Mouse (Mus musculus): ENCODE measurements around the gene Tmem182. TPM values are rescaled to one million over a fixed set of nuclear protein-coding genes. Genes with fewer than 3 reads are reported as not detected.

Gene Tmem182
- polyA plus RNA-seq, 1 experiment from 2014 or later = 0.57 TPM

- Histone ChIP-seq H3K27me3 (replicated peaks; ENCODE audit: insufficient read depth, low read length) (no peaks in the 10 kb centered on the region), H3K36me3 (ENCODE audit: insufficient read depth, low read length) (no peaks in the 10 kb centered on the region), H3K9me3 (ENCODE audit: low read length) (no peaks in the 10 kb centered on the region), H3K4me2 (replicated peaks; ENCODE audit: low read depth, low read length) (no peak overlapping the region), H3K27ac (ENCODE audit: low read length) (no peak overlapping the region), H3K4me1 (ENCODE audit: insufficient read depth, low read depth, low read length) (no peaks in the 10 kb centered on the region), H3K4me3 (ENCODE audit: low read depth, low read length) (no peak overlapping the region), H3K9ac (replicated peaks; ENCODE audit: low read depth) (no peak overlapping the region)
- DNase-seq (ENCODE audit: low spot score) = no peak
- TF ChIP-seq CTCF (IDR thresholded peaks at IDR 0.05) = no peak
- no peak for TF ChIP-seq EP300 (IDR thresholded peaks at IDR 0.05)
- WGBS = 81% methylated on average over 3 of the region's 3 CpGs
- ATAC-seq = no peak
Observed at GRCm38 (mm10) chr1:40867106-40867505, 61.7 kb downstream of the Tmem182 start.

DNA sequence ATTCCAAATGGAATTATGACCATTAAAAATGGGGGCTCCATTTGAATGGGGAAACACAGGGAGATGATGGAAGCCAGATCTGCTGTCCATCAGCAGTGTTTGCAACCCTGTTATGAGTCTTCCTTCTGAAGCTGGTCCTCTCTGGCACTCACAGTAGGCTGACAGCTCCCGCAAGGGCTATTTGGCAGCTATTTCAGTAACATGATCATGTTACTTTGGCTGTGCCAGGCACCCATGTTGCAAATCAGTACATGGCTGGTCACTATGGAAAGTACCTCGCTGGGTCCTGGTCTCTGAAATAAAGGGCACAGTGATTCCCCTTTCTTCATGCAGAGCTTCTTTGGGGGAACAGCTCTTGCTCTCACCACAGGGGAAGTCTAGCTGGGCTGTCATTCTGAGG is 62.2 kb downstream of the Tmem182 start:
- ATAC-seq = no peak

GRCm38 (mm10) chr1:40873760-40874455 is 68.5 kb downstream of the Tmem182 start:
- DNase-seq (ENCODE audit: low spot score) (peak; percentile 21), ATAC-seq (no peak)
- no peak for TF ChIP-seq EP300 (IDR thresholded peaks at IDR 0.05)
- TF ChIP-seq CTCF (IDR thresholded peaks at IDR 0.05) = no peak
- Histone ChIP-seq H3K27me3 (replicated peaks; ENCODE audit: insufficient read depth, low read length) (no peaks in the 10 kb centered on the region), H3K27ac (ENCODE audit: low read length) (no peak overlapping the region), H3K9ac (replicated peaks; ENCODE audit: low read depth) (no peak overlapping the region), H3K9me3 (ENCODE audit: low read length) (no peaks in the 10 kb centered on the region), H3K36me3 (ENCODE audit: insufficient read depth, low read length) (no peaks in the 10 kb centered on the region), H3K4me2 (replicated peaks; ENCODE audit: low read depth, low read length) (peak overlapping the region; percentile 35), H3K4me1 (ENCODE audit: insufficient read depth, low read depth, low read length) (no peaks in the 10 kb centered on the region), H3K4me3 (ENCODE audit: low read depth, low read length) (no peak overlapping the region)
- WGBS = 41% methylated on average over 10 of the region's 10 CpGs

More for the DNA sequence above, 62.2 kb downstream of the Tmem182 start:
- H3K27ac ChIP-seq (ENCODE audit: low read length) = no peak overlapping the region
- no peaks in the 10 kb centered on the region for H3K36me3 ChIP-seq (ENCODE audit: insufficient read depth, low read length)
- H3K4me3 ChIP-seq (ENCODE audit: low read depth, low read length) = no peak overlapping the region
- no peak for DNase-seq (ENCODE audit: low spot score)
- H3K27me3 ChIP-seq (replicated peaks; ENCODE audit: insufficient read depth, low read length) = no peaks in the 10 kb centered on the region
- no peak overlapping the region for H3K9ac ChIP-seq (replicated peaks; ENCODE audit: low read depth)
- WGBS = 65% methylated on average over 2 of the region's 2 CpGs
- H3K9me3 ChIP-seq (ENCODE audit: low read length) = no peaks in the 10 kb centered on the region
- no peak overlapping the region for H3K4me2 ChIP-seq (replicated peaks; ENCODE audit: low read depth, low read length)
- TF ChIP-seq EP300 (IDR thresholded peaks at IDR 0.05) (no peak), CTCF (IDR thresholded peaks at IDR 0.05) (no peak)
- H3K4me1 ChIP-seq (ENCODE audit: insufficient read depth, low read depth, low read length) = no peaks in the 10 kb centered on the region

- no peaks in the 10 kb centered on the region for H3K4me1 ChIP-seq (ENCODE audit: insufficient read depth, low read depth, low read length)
- H3K4me2 ChIP-seq (replicated peaks; ENCODE audit: low read depth, low read length) = peak overlapping the region; percentile 35
- H3K27ac ChIP-seq (ENCODE audit: low read length) = no peak overlapping the region
- WGBS = 62% methylated on average over 26 of the region's 26 CpGs
- TF ChIP-seq EP300 (IDR thresholded peaks at IDR 0.05) (no peak), CTCF (IDR thresholded peaks at IDR 0.05) (no peak)
- no peak overlapping the region for H3K9ac ChIP-seq (replicated peaks; ENCODE audit: low read depth)
- no peaks in the 10 kb centered on the region for H3K9me3 ChIP-seq (ENCODE audit: low read length)
- DNase-seq (ENCODE audit: low spot score) (peak; percentile 22), ATAC-seq (peak; percentile 41; the same call in 1 of the 2 replicates)
- no peaks in the 10 kb centered on the region for H3K36me3 ChIP-seq (ENCODE audit: insufficient read depth, low read length)
- no peaks in the 10 kb centered on the region for H3K27me3 ChIP-seq (replicated peaks; ENCODE audit: insufficient read depth, low read length)
- no peak overlapping the region for H3K4me3 ChIP-seq (ENCODE audit: low read depth, low read length)
Observed at GRCm38 (mm10) chr1:40874456-40875375, 69.3 kb downstream of the Tmem182 start.

- Histone ChIP-seq H3K4me3 (ENCODE audit: low read depth, low read length) (no peak overlapping the region), H3K27me3 (replicated peaks; ENCODE audit: insufficient read depth, low read length) (no peaks in the 10 kb centered on the region), H3K27ac (ENCODE audit: low read length) (no peak overlapping the region), H3K36me3 (ENCODE audit: insufficient read depth, low read length) (no peaks in the 10 kb centered on the region), H3K4me1 (ENCODE audit: insufficient read depth, low read depth, low read length) (no peaks in the 10 kb centered on the region), H3K9me3 (ENCODE audit: low read length) (no peaks in the 10 kb centered on the region), H3K4me2 (replicated peaks; ENCODE audit: low read depth, low read length) (no peak overlapping the region), H3K9ac (replicated peaks; ENCODE audit: low read depth) (no peak overlapping the region)
- TF ChIP-seq CTCF (IDR thresholded peaks at IDR 0.05) = peak; percentile 66
- no peak for TF ChIP-seq EP300 (IDR thresholded peaks at IDR 0.05)
- DNase-seq (ENCODE audit: low spot score) (peak; percentile 11), ATAC-seq (no peak)
- WGBS = 13% methylated on average over 9 of the region's 9 CpGs
Observed at GRCm38 (mm10) chr1:40879051-40879450, 73.7 kb downstream of the Tmem182 start.

DNA sequence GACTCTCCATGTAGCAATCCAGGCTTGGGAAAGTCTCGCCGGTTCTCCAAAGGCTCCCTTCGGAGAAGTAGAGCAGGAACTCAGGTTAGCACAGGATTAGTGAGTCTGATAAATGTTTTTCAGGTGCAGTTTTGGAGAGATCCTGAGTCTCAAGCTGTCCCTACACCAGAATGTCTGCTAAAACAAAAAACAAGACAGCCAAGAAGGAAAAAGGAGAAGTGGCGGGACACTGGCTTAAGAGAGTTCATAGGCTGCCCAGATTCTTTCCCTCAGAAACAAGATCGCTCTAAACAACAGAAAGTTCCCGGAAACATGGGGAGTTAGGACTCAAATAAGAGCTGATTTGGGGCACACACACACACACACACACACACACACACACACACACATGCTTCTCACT is 74.1 kb downstream of the Tmem182 start:
- Histone ChIP-seq H3K27ac (ENCODE audit: low read length) (no peak overlapping the region), H3K9me3 (ENCODE audit: low read length) (no peaks in the 10 kb centered on the region), H3K9ac (replicated peaks; ENCODE audit: low read depth) (no peak overlapping the region), H3K36me3 (ENCODE audit: insufficient read depth, low read length) (no peaks in the 10 kb centered on the region), H3K4me2 (replicated peaks; ENCODE audit: low read depth, low read length) (no peak overlapping the region), H3K4me3 (ENCODE audit: low read depth, low read length) (no peak overlapping the region), H3K4me1 (ENCODE audit: insufficient read depth, low read depth, low read length) (no peaks in the 10 kb centered on the region), H3K27me3 (replicated peaks; ENCODE audit: insufficient read depth, low read length) (no peaks in the 10 kb centered on the region)
- DNase-seq (ENCODE audit: low spot score) = no peak
- TF ChIP-seq CTCF (IDR thresholded peaks at IDR 0.05) (no peak), EP300 (IDR thresholded peaks at IDR 0.05) (no peak)
- 69% methylated on average over 6 of the region's 6 CpGs for WGBS
- no peak for ATAC-seq
